Mouse (Mus musculus) left cerebral cortex, adult 6 months (tissue): ENCODE measurements around the gene Prkcd. TPM values are rescaled to one million over a fixed set of nuclear protein-coding genes. Genes with fewer than 3 reads are reported as not detected.

ENCODE experiments used
- long read RNA-seq, 2 experiments: library from polyadenylated mRNA; unstranded; transcript quantifications; one replicate each; pipeline ENCODE4 v2.0.0; 2019 to 2020
- polyA plus RNA-seq: library from polyadenylated mRNA; unstranded; fragments of <200 nt; fragmentation: Nextera tagmentation; gene quantifications from 2 replicates; pipeline ENCODE4 v1.2.3, GENCODE M21; 2021

Gene Prkcd
- polyA plus RNA-seq = 5.0 and 5.8 TPM in 2 replicates
- long read RNA-seq, experiment 1, transcript Prkcd-207 (18 exons, 2,777 nt) = major isoform, 33 of 41 reads
- long read RNA-seq, experiment 1, partial matches to known transcripts = 3 of 41 reads
- long read RNA-seq, experiment 1, other reads (novel, unspliced or antisense) = 4 of 41 reads
- long read RNA-seq, experiment 2, transcript Prkcd-207 (18 exons, 2,777 nt) = major isoform, 6 of 7 reads
- long read RNA-seq, experiment 2, partial matches to known transcripts = 1 of 7 reads
- long read RNA-seq, experiment 2, other reads (novel, unspliced or antisense) = 0 of 7 reads

DNA sequence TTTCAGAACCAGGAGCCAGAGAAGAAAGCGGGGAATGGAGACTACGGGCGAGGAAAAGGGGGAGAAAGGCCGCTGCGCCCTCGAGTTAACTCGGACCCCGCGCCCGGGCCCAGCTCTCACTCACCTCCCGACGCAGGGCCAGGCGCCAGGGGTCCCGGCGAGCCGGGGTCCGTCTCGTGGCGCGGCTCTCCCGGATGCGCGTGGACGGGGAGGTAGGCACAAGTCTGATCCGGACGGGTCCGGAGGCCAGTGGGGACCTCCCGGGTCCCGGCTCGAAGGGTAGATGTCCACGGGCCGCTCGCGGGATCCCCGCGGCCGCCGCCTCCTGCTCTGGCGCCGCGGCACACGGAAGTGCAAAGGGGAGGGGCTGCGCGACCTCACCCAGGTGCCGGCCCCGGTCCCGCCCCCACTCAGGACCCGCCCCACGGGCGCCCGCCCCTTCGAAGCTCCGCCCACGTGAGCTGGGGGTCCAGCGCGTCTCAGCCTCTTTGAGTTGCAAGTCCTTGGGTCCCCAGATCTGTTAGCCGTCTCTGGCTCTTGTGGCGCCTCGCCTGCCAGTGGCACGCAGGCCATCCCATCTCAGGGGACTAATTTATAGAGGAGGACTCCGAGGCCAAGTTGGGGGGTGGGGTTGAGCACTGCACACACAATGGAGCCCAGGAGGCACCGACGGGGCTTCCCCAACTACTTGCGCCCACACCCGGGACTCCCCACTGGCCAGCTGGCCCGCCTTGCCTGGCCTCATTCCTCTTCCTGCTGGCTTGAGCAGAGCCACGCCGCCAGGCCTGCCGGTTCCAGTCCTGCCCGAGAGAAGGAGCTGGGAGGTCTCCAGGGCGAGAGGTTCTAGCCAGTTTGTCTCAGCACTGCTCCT is at the start of gene Prkcd:
TSS of gene Prkcd (minus strand) at position 355 of the 871 bp plus-strand sequence.

DNA sequence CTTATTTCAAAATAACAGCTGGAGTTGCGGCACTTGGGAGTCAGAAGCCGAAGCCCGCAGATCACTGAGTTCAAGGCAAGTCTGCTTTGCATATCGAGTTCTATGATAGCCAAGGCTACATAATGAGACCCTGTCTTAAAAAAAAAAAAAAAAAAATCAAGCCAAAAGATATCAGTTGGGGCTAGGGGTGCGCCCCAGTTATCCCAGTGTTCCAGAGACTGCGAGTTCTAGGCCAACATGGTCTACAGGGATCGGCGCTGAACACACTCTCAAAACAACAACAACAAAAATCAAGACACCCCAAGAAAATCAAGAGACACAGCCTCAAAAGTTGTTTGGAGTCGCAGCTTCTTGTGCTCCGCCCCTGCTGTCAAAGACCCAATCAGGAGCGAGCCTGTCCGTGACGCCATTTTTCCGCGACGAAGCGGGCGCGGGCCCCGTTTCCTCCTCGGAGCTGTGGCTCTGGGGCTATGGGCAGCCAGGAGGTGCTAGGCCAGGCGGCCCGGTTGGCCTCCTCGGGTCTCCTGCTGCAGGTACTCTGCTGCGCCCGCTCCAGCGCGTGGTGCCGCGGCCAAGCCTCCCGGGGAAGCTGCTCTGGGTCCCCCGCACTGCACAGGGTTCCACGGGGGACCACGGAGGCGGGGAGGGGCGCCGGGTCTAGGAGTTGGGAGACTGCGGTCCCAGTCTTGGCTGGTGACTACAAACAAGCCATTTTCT is 28.1 kb upstream of the Prkcd start, which contains the start of gene Rft1:
TSS of gene Rft1 (plus strand) at position 418 of the 717 bp plus-strand sequence.

DNA sequence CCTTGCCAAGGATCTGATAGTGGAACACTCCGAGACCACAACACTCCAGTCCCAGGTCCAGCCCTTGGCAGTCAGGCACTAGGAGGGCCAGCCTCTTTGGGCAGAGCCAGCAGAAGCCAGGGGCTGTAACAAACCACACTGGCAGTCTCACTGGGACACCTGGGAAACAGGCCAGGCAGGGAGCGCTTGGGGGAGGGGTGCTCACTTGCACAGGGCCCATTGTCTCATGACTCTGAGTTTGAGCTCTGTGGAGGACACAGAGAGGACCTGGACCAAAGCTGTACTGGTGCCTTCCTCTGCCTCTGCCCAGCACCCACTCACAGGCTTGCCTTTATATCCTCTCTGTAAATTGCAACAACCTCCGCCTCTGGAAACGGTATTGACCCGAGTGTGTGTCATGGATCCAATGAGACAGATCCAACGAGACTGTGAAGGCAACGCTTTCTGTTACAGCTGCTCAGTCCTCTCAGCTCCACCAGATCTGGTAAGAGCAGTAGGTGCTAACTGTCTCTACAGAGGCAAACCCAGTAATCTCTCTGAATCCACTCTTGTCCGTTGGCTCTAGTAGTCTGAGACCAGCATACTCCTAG is 77.8 kb downstream of the Prkcd start, which contains the start of gene Tkt:
TSS of gene Tkt (plus strand) at position 229 of the 590 bp plus-strand sequence.

Other genes with a start within 250 kb of the Prkcd start
- gene Dcp1a, start 146.7 kb downstream of the Prkcd start, polyA plus RNA-seq = 6.9 and 9.1 TPM in 2 replicates
- gene Cacna1d, start 134.8 kb downstream of the Prkcd start, polyA plus RNA-seq = 3.3 and 4.6 TPM in 2 replicates
- 101 and 176 TPM in 2 replicates for gene Tkt, start 77.9 kb downstream of the Prkcd start, polyA plus RNA-seq
- 10.4 and 10.8 TPM in 2 replicates for gene Rft1, start 28.1 kb upstream of the Prkcd start, polyA plus RNA-seq
- gene Sfmbt1, start 88.6 kb upstream of the Prkcd start, polyA plus RNA-seq = 6.9 and 12.6 TPM in 2 replicates
- gene Tmem110, start 199.4 kb upstream of the Prkcd start, polyA plus RNA-seq = 3.0 and 12.7 TPM in 2 replicates